Mouse (Mus musculus): ENCODE measurements around the gene Defb20. TPM values are rescaled to one million over a fixed set of nuclear protein-coding genes. Genes with fewer than 3 reads are reported as not detected.

Gene Defb20
- polyA plus RNA-seq (2017; shearing (Covaris generic)) = not detected

GRCm38 (mm10) chr2:152476763-152477162 is at the start of gene Defb20:
Defb20 (plus strand) TSS chr2:152477063.

GRCm38 (mm10) chr2:152464570-152465150 is 12.2 kb upstream of the Defb20 start, which contains the start of gene Defb23:
Defb23 (minus strand) TSS chr2:152464620.

DNA sequence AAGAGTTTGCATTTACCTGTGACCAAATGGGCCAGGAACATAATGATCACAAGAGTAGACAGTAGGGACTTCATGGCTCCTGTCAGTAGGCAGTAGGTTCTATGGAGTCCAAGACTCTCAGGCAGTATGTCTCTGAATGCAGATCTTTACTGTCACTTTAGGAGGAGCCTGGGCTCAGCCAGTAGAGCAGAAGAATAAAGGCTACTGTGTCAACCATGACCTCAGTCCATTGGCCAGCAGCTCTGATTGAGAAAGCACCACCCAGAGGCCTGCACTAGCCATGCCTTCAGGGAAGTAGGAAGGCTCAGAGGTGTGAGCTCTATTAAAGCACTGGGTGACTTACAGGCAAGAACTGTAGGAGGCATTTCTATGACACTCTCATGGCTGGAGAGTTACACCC is 13.2 kb downstream of the Defb20 start, which contains the start of gene Defb22:
Defb22 (minus strand) TSS at position 101 of the 400 bp plus-strand sequence.

GRCm38 (mm10) chr2:152511592-152511991 is 34.7 kb downstream of the Defb20 start, which contains the start of gene Defb26:
Defb26 (minus strand) TSS chr2:152511692.

GRCm38 (mm10) chr2:152517981-152518380 is 41.1 kb downstream of the Defb20 start, which contains the start of gene Defb28:
Defb28 (plus strand) TSS chr2:152518255.

Other genes starting within 250 kb of the Defb20 start
- 50.9 TPM for gene Tbc1d20, start 183.2 kb upstream of the Defb20 start, polyA plus RNA-seq (2017; shearing (Covaris generic))
- 400 TPM for gene Rbck1, start 144.4 kb upstream of the Defb20 start, polyA plus RNA-seq (2017; shearing (Covaris generic))
- 4.5 TPM for gene Trib3, start 133.0 kb upstream of the Defb20 start, polyA plus RNA-seq (2017; shearing (Covaris generic))
- gene Nrsn2, start 100.4 kb upstream of the Defb20 start, polyA plus RNA-seq (2017; shearing (Covaris generic)) = not detected
- gene Sox12, start 79.0 kb upstream of the Defb20 start, polyA plus RNA-seq (2017; shearing (Covaris generic)) = 0.11 TPM
- gene Zcchc3, start 62.0 kb upstream of the Defb20 start, polyA plus RNA-seq (2017; shearing (Covaris generic)) = 1.7 TPM
- not detected for gene 6820408C15Rik, start 61.5 kb upstream of the Defb20 start, polyA plus RNA-seq (2017; shearing (Covaris generic))
- gene Defb23, start 12.4 kb upstream of the Defb20 start, polyA plus RNA-seq (2017; shearing (Covaris generic)) = not detected
- not detected for gene Defb22, start 13.1 kb downstream of the Defb20 start, polyA plus RNA-seq (2017; shearing (Covaris generic))
- not detected for gene Defb26, start 34.6 kb downstream of the Defb20 start, polyA plus RNA-seq (2017; shearing (Covaris generic))
- gene Defb28, start 41.2 kb downstream of the Defb20 start, polyA plus RNA-seq (2017; shearing (Covaris generic)) = not detected
- not detected for gene Defb29, start 63.0 kb downstream of the Defb20 start, polyA plus RNA-seq (2017; shearing (Covaris generic))
- not detected for gene Gm17416, start 92.3 kb downstream of the Defb20 start, polyA plus RNA-seq (2017; shearing (Covaris generic))
- gene Defb21, start 95.7 kb downstream of the Defb20 start, polyA plus RNA-seq (2017; shearing (Covaris generic)) = not detected
- gene Defb19, start 103.2 kb downstream of the Defb20 start, polyA plus RNA-seq (2017; shearing (Covaris generic)) = not detected
- not detected for gene Defb45, start 122.3 kb downstream of the Defb20 start, polyA plus RNA-seq (2017; shearing (Covaris generic))
- not detected for gene Defb36, start 127.3 kb downstream of the Defb20 start, polyA plus RNA-seq (2017; shearing (Covaris generic))
- not detected for gene Defb25, start 146.0 kb downstream of the Defb20 start, polyA plus RNA-seq (2017; shearing (Covaris generic))
- gene Rem1, start 149.9 kb downstream of the Defb20 start, polyA plus RNA-seq (2017; shearing (Covaris generic)) = not detected
- gene H13, start 192.4 kb downstream of the Defb20 start, polyA plus RNA-seq (2017; shearing (Covaris generic)) = 69.2 TPM
- 3.0 TPM for gene Mcts2, start 210.0 kb downstream of the Defb20 start, polyA plus RNA-seq (2017; shearing (Covaris generic))